Mouse (Mus musculus): ENCODE measurements around the gene Camk2d.

DNA sequence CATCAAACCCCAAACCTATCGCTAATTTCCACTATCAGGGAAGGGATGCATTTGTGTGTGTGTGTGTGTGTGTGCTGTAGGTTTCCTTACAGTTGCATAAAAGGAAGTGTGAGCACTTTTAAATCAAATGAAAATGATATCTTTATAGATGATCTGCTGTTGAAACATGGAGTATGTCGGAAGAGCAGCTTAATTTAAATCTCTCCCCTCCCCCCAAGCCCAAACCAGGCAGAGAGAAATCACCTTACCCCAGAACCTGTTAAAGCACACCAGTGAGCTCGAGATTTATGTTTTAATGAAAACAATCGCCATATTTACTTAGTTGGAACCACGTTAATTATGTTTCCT, 2.2 kb downstream of the Camk2d start:
- no peak for TF ChIP-seq CTCF (IDR thresholded peaks at IDR 0.05; ENCODE audit: low read depth)
- no peak for TF ChIP-seq EP300 (optimal IDR thresholded peaks at IDR 0.05)

Data from stomach, postnatal 0 days (tissue).